Mouse (Mus musculus): ENCODE measurements around the gene Trim14. TPM values are rescaled to one million over a fixed set of nuclear protein-coding genes. Genes with fewer than 3 reads are reported as not detected.

Trim14 gene
- total RNA-seq, 1 experiment from 2014 or later, result 17.7 TPM

- no peak for ATAC-seq (replicated peaks in 1 of 2; ENCODE audit: insufficient read depth in 1 of 2, low FRiP score in 2 of 2, low TSS enrichment in 1 of 2, low read depth in 1 of 2, poor library complexity in 2 of 2, severe bottlenecking in 2 of 2)
These were observed 31.2 kb upstream of the Trim14 start for GRCm38 (mm10) chr4:46566931-46567671.

- ATAC-seq (replicated peaks in 1 of 2; ENCODE audit: insufficient read depth in 1 of 2, low FRiP score in 2 of 2, low TSS enrichment in 1 of 2, low read depth in 1 of 2, poor library complexity in 2 of 2, severe bottlenecking in 2 of 2), result peak; percentile 35 to 43; a peak in 3 of 4 replicates
These were observed 29.5 kb upstream of the Trim14 start for GRCm38 (mm10) chr4:46565393-46565955.

GRCm38 (mm10) chr4:46564247-46564646 lies 28.3 kb upstream of the Trim14 start:
- ATAC-seq (replicated peaks in 1 of 2; ENCODE audit: insufficient read depth in 1 of 2, low FRiP score in 2 of 2, low TSS enrichment in 1 of 2, low read depth in 1 of 2, poor library complexity in 2 of 2, severe bottlenecking in 2 of 2), result no peak

GRCm38 (mm10) chr4:46563847-46564246 lies 27.9 kb upstream of the Trim14 start:
- ATAC-seq (replicated peaks in 1 of 2; ENCODE audit: insufficient read depth in 1 of 2, low FRiP score in 2 of 2, low TSS enrichment in 1 of 2, low read depth in 1 of 2, poor library complexity in 2 of 2, severe bottlenecking in 2 of 2), result peak; percentile 94

- ATAC-seq (replicated peaks in 1 of 2; ENCODE audit: insufficient read depth in 1 of 2, low FRiP score in 2 of 2, low TSS enrichment in 1 of 2, low read depth in 1 of 2, poor library complexity in 2 of 2, severe bottlenecking in 2 of 2), result no peak
These were observed 26.9 kb upstream of the Trim14 start for GRCm38 (mm10) chr4:46562841-46563240.

GRCm38 (mm10) chr4:46562037-46562436 lies 26.1 kb upstream of the Trim14 start:
- no peak for ATAC-seq (replicated peaks in 1 of 2; ENCODE audit: insufficient read depth in 1 of 2, low FRiP score in 2 of 2, low TSS enrichment in 1 of 2, low read depth in 1 of 2, poor library complexity in 2 of 2, severe bottlenecking in 2 of 2)

GRCm38 (mm10) chr4:46560069-46560705 lies 24.2 kb upstream of the Trim14 start:
- no peak for ATAC-seq (replicated peaks in 1 of 2; ENCODE audit: insufficient read depth in 1 of 2, low FRiP score in 2 of 2, low TSS enrichment in 1 of 2, low read depth in 1 of 2, poor library complexity in 2 of 2, severe bottlenecking in 2 of 2)

- ATAC-seq (replicated peaks in 1 of 2; ENCODE audit: insufficient read depth in 1 of 2, low FRiP score in 2 of 2, low TSS enrichment in 1 of 2, low read depth in 1 of 2, poor library complexity in 2 of 2, severe bottlenecking in 2 of 2), result peak in 1 of 2 experiments; percentile 23; a peak in 1 of 4 replicates
These were observed 23.0 kb upstream of the Trim14 start for GRCm38 (mm10) chr4:46558672-46559667.

- no peak for ATAC-seq (replicated peaks in 1 of 2; ENCODE audit: insufficient read depth in 1 of 2, low FRiP score in 2 of 2, low TSS enrichment in 1 of 2, low read depth in 1 of 2, poor library complexity in 2 of 2, severe bottlenecking in 2 of 2)
These were observed 21.0 kb upstream of the Trim14 start for GRCm38 (mm10) chr4:46556933-46557332.

GRCm38 (mm10) chr4:46555762-46556161 lies 19.8 kb upstream of the Trim14 start:
- ATAC-seq (replicated peaks in 1 of 2; ENCODE audit: insufficient read depth in 1 of 2, low FRiP score in 2 of 2, low TSS enrichment in 1 of 2, low read depth in 1 of 2, poor library complexity in 2 of 2, severe bottlenecking in 2 of 2), result peak; percentile 51 to 57; a peak in 3 of 4 replicates

- peak; percentile 54 to 63 for ATAC-seq (replicated peaks in 1 of 2; ENCODE audit: insufficient read depth in 1 of 2, low FRiP score in 2 of 2, low TSS enrichment in 1 of 2, low read depth in 1 of 2, poor library complexity in 2 of 2, severe bottlenecking in 2 of 2)
These were observed 18.5 kb upstream of the Trim14 start for GRCm38 (mm10) chr4:46554295-46555069.

GRCm38 (mm10) chr4:46553864-46554263 lies 17.9 kb upstream of the Trim14 start:
- peak; percentile 2 to 18; a peak in 1 of 4 replicates for ATAC-seq (replicated peaks in 1 of 2; ENCODE audit: insufficient read depth in 1 of 2, low FRiP score in 2 of 2, low TSS enrichment in 1 of 2, low read depth in 1 of 2, poor library complexity in 2 of 2, severe bottlenecking in 2 of 2)

- no peak for ATAC-seq (replicated peaks in 1 of 2; ENCODE audit: insufficient read depth in 1 of 2, low FRiP score in 2 of 2, low TSS enrichment in 1 of 2, low read depth in 1 of 2, poor library complexity in 2 of 2, severe bottlenecking in 2 of 2)
These were observed 14.5 kb upstream of the Trim14 start for GRCm38 (mm10) chr4:46550406-46550805.

GRCm38 (mm10) chr4:46549979-46550378 lies 14.0 kb upstream of the Trim14 start:
- ATAC-seq (replicated peaks in 1 of 2; ENCODE audit: insufficient read depth in 1 of 2, low FRiP score in 2 of 2, low TSS enrichment in 1 of 2, low read depth in 1 of 2, poor library complexity in 2 of 2, severe bottlenecking in 2 of 2), result no peak

- no peak for ATAC-seq (replicated peaks in 1 of 2; ENCODE audit: insufficient read depth in 1 of 2, low FRiP score in 2 of 2, low TSS enrichment in 1 of 2, low read depth in 1 of 2, poor library complexity in 2 of 2, severe bottlenecking in 2 of 2)
These were observed 10.8 kb upstream of the Trim14 start for GRCm38 (mm10) chr4:46546709-46547108.

- no peak for ATAC-seq (replicated peaks in 1 of 2; ENCODE audit: insufficient read depth in 1 of 2, low FRiP score in 2 of 2, low TSS enrichment in 1 of 2, low read depth in 1 of 2, poor library complexity in 2 of 2, severe bottlenecking in 2 of 2)
These were observed 9.6 kb upstream of the Trim14 start for GRCm38 (mm10) chr4:46545498-46545897.

- ATAC-seq (replicated peaks in 1 of 2; ENCODE audit: insufficient read depth in 1 of 2, low FRiP score in 2 of 2, low TSS enrichment in 1 of 2, low read depth in 1 of 2, poor library complexity in 2 of 2, severe bottlenecking in 2 of 2), result peak; percentile 46 to 67; a peak in 1 of 4 replicates
These were observed 8.4 kb upstream of the Trim14 start for GRCm38 (mm10) chr4:46544313-46544712.
